Mouse (Mus musculus): Measurements from ENCODE around the gene Mroh3. TPM values are rescaled to one million over a fixed set of nuclear protein-coding genes. Genes with fewer than 3 reads are reported as not detected.

Gene Mroh3
- total and polyA plus RNA-seq, 2 experiments from 2014 or later: not detected

- Histone ChIP-seq H3K9ac (peak overlapping the region; percentile 10; the same call in 1 of the 2 replicates), H3K4me1 (ENCODE audit: insufficient read depth) (peaks cover 62% of the 10 kb centered on the region), H3K27ac (ENCODE audit: low read depth, low read length) (peak overlapping the region; percentile 30; the same call in 1 of the 2 replicates), H3K9me3 (ENCODE audit: low read length) (no peaks in the 10 kb centered on the region), H3K4me2 (ENCODE audit: low read depth) (no peak overlapping the region), H3K36me3 (ENCODE audit: insufficient read depth) (peaks cover 16% of the 10 kb centered on the region), H3K4me3 (ENCODE audit: low read depth, low read length) (no peak overlapping the region), H3K27me3 (ENCODE audit: insufficient read depth, low read length) (no peaks in the 10 kb centered on the region)
- ATAC-seq: peak; percentile 42
- WGBS: 4% methylated on average over 6 of the region's 6 CpGs
- no peak for TF ChIP-seq CTCF (IDR thresholded peaks at IDR 0.05; ENCODE audit: low read depth)
- DNase-seq: peak; percentile 72
Observed at GRCm38 (mm10) chr1:136142336-136142735, 70.3 kb downstream of the Mroh3 start.

GRCm38 (mm10) chr1:136141176-136141950 is 71.3 kb downstream of the Mroh3 start:
- no peaks in the 10 kb centered on the region for H3K9me3 ChIP-seq (ENCODE audit: low read length)
- H3K27me3 ChIP-seq (ENCODE audit: insufficient read depth, low read length): no peaks in the 10 kb centered on the region
- ATAC-seq (no peak), DNase-seq (no peak)
- TF ChIP-seq CTCF (IDR thresholded peaks at IDR 0.05; ENCODE audit: low read depth): no peak
- WGBS: 84% methylated on average over 11 of the region's 11 CpGs
- H3K4me3 ChIP-seq (ENCODE audit: low read depth, low read length): no peak overlapping the region
- no peak overlapping the region for H3K4me2 ChIP-seq (ENCODE audit: low read depth)
- H3K36me3 ChIP-seq (ENCODE audit: insufficient read depth): peaks cover 9% of the 10 kb centered on the region
- H3K4me1 ChIP-seq (ENCODE audit: insufficient read depth): peaks cover 71% of the 10 kb centered on the region
- peak overlapping the region; percentile 30; the same call in 1 of the 2 replicates for H3K27ac ChIP-seq (ENCODE audit: low read depth, low read length)
- H3K9ac ChIP-seq: no peak overlapping the region; the same call in 1 of the 2 replicates

DNA sequence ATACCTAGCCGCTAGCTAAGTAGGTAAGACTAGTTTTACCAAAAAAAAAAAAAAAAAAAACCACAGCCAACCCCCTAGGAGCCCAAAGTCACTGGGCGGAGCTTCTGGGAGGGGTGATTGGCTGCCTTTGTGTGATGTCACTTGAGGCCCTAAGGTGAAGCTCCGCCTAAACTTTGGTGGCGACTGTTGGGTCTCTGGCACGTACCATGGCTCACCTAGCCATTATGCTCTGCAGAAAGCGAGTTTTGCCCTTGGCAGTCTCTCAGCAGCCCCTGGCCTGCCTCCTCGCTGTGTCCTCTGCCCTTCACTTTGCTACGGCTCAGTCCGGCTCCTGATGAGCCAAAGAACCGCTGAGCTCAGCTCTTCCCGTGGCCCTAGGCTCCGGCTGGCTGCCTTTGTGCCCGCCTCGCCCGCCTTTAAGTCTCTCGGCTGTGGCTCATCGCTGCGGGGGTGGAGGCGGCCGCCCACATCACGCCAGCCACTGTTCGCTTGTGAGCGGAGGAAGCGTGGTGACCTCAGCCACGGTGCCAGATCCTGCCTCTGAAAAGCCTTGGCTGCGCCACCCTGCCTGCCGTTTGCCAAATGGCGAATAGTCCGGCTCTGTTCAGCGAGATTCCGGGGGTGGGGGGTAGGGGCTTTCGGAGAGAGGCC is 72.5 kb downstream of the Mroh3 start:
- no peak for TF ChIP-seq CTCF (IDR thresholded peaks at IDR 0.05; ENCODE audit: low read depth)

GRCm38 (mm10) chr1:136138191-136138830 is 74.3 kb downstream of the Mroh3 start:
- 0 out of 2 replicates have a peak overlapping the region, but pooled peaks have one; percentile 6 for H3K9ac ChIP-seq
- no peak for DNase-seq
- no peaks in the 10 kb centered on the region for H3K27me3 ChIP-seq (ENCODE audit: insufficient read depth, low read length)
- peaks cover 86% of the 10 kb centered on the region for H3K4me1 ChIP-seq (ENCODE audit: insufficient read depth)
- H3K9me3 ChIP-seq (ENCODE audit: low read length): no peaks in the 10 kb centered on the region
- no peaks in the 10 kb centered on the region for H3K36me3 ChIP-seq (ENCODE audit: insufficient read depth)
- no peak overlapping the region for H3K4me3 ChIP-seq (ENCODE audit: low read depth, low read length)
- no peak for ATAC-seq
- H3K27ac ChIP-seq (ENCODE audit: low read depth, low read length): peak overlapping the region; percentile 58
- peak overlapping the region; percentile 22 for H3K4me2 ChIP-seq (ENCODE audit: low read depth)
- 48% methylated on average over 10 of the region's 10 CpGs for WGBS
- TF ChIP-seq CTCF (IDR thresholded peaks at IDR 0.05; ENCODE audit: low read depth): no peak

More for the DNA sequence above, 72.5 kb downstream of the Mroh3 start:
- WGBS: 1% methylated on average over 32 of the region's 32 CpGs
- H3K27ac ChIP-seq (ENCODE audit: low read depth, low read length): peak overlapping the region; percentile 80
- peak; percentile 79 for DNase-seq
- ATAC-seq: peak; percentile 72
- peaks cover 83% of the 10 kb centered on the region for H3K4me1 ChIP-seq (ENCODE audit: insufficient read depth)
- no peaks in the 10 kb centered on the region; the same call in 1 of the 2 replicates for H3K36me3 ChIP-seq (ENCODE audit: insufficient read depth)
- no peaks in the 10 kb centered on the region for H3K27me3 ChIP-seq (ENCODE audit: insufficient read depth, low read length)
- H3K4me3 ChIP-seq (ENCODE audit: low read depth, low read length): peak overlapping the region; percentile 39
- H3K9me3 ChIP-seq (ENCODE audit: low read length): no peaks in the 10 kb centered on the region
- H3K9ac ChIP-seq: peak overlapping the region; percentile 61
- peak overlapping the region; percentile 80 for H3K4me2 ChIP-seq (ENCODE audit: low read depth)

DNA sequence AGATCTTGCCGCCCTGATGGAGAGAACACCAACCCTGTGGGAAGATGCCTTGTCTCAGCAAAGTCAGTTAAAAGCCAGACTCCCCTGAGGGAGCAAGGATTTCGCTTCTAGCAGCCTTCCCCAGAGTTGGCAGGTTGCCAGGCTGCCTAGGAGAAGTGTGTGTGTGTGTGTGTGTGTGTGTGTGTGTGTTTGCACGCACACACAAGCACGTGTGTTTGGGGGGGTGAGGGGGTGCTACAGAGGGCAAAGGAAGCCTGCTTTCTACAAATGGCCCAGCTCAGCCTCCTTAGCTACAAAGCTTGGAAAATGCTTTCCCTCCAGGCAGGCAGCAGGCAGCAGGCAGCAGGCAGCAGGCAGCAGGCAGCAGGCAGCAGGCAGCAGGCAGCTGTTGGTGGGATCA is 75.1 kb downstream of the Mroh3 start:
- H3K4me1 ChIP-seq (ENCODE audit: insufficient read depth): peaks cover 79% of the 10 kb centered on the region
- WGBS: 0% methylated on average over 4 of the region's 4 CpGs
- peak overlapping the region; percentile 58 for H3K27ac ChIP-seq (ENCODE audit: low read depth, low read length)
- peak; percentile 36 for ATAC-seq
- H3K36me3 ChIP-seq (ENCODE audit: insufficient read depth): no peaks in the 10 kb centered on the region
- no peak overlapping the region for H3K4me3 ChIP-seq (ENCODE audit: low read depth, low read length)
- H3K27me3 ChIP-seq (ENCODE audit: insufficient read depth, low read length): no peaks in the 10 kb centered on the region
- no peak for TF ChIP-seq CTCF (IDR thresholded peaks at IDR 0.05; ENCODE audit: low read depth)
- peak overlapping the region; percentile 22 for H3K4me2 ChIP-seq (ENCODE audit: low read depth)
- peak; percentile 86 for DNase-seq
- peak overlapping the region; percentile 14; the same call in 1 of the 2 replicates for H3K9ac ChIP-seq
- no peaks in the 10 kb centered on the region for H3K9me3 ChIP-seq (ENCODE audit: low read length)

DNA sequence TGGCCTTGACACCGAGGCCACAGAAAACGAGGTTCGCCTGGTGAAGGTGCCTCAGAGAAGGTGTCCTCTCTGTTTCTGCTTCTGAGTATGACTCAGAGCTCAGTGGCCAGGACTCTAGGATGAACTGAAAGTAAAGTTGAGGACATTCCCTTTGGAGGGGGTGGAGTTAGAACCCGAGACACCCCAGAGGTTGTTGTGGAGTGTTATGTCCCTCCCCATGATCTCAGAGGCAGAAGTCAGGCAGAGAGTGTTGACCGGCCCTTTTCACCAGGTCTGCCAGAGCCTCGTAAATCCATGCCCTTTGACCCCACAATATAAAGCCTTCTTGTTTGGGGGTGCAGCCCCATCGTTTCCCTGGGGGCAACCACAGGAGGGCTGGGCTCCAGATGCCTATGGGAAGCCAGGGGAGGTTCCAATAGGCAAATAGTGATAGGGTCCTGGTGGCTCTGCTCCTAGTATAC is 75.5 kb downstream of the Mroh3 start:
- peaks cover 74% of the 10 kb centered on the region for H3K4me1 ChIP-seq (ENCODE audit: insufficient read depth)
- ATAC-seq: no peak
- TF ChIP-seq CTCF (IDR thresholded peaks at IDR 0.05; ENCODE audit: low read depth): no peak
- H3K9me3 ChIP-seq (ENCODE audit: low read length): no peaks in the 10 kb centered on the region
- H3K9ac ChIP-seq: peak overlapping the region; percentile 14; the same call in 1 of the 2 replicates
- H3K27me3 ChIP-seq (ENCODE audit: insufficient read depth, low read length): no peaks in the 10 kb centered on the region
- no peaks in the 10 kb centered on the region for H3K36me3 ChIP-seq (ENCODE audit: insufficient read depth)
- peak overlapping the region; percentile 22 for H3K4me2 ChIP-seq (ENCODE audit: low read depth)
- DNase-seq: no peak
- no peak overlapping the region for H3K4me3 ChIP-seq (ENCODE audit: low read depth, low read length)
- peak overlapping the region; percentile 58 for H3K27ac ChIP-seq (ENCODE audit: low read depth, low read length)
- 38% methylated on average over 7 of the region's 7 CpGs for WGBS

Measured in forebrain, postnatal 0 days (tissue).